Mouse (Mus musculus) spleen, adult 18-20 months (tissue): Measurements from ENCODE around the gene Mpp6.

ENCODE experiments used
- DNase-seq, 2 experiments: peaks; one replicate each; pipeline ENCODE4 v3.0.0; 2022; ENCODE audit warnings: mixed read lengths in 2 of 2

Gene Mpp6

DNA sequence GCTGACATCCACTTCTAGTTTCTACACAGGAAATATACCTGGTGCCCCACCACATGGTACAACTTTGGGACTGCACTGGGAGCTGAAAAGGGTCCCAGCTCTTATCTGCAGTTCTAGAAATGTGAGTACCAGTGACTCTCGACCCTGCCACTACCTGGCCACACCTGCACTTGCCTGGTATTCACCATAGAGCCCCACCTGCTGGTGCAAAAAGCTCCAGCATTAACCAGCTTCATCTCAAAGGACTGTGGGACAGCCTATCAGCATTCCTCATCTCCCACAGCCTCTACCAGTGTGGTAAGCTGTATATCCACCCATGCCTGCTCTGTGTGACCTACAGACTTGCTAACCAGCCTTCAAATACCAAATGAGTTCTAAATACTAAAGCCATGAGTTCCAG, 122.9 kb downstream of the Mpp6 start:
- DNase-seq = no peak

DNA sequence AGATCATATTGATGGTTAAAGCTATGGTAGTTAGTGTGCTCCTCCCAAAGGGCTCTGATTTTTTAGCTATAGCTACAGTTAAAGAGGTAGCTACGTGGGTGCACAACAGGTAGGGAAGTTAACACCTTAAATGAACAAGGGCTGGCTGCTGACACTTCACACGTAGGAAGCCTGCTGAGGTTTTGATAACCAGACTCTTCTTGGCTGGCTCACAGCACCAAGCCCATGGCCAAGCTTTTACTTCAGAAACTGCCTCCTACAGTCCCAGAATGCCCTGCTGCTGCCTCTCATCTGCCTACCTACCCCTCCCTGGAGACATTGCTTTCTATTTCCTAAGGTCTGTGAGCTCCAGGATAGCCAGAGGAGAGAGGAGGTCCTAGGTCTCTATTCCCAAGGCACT, 127.9 kb downstream of the Mpp6 start:
- DNase-seq = no peak

DNA sequence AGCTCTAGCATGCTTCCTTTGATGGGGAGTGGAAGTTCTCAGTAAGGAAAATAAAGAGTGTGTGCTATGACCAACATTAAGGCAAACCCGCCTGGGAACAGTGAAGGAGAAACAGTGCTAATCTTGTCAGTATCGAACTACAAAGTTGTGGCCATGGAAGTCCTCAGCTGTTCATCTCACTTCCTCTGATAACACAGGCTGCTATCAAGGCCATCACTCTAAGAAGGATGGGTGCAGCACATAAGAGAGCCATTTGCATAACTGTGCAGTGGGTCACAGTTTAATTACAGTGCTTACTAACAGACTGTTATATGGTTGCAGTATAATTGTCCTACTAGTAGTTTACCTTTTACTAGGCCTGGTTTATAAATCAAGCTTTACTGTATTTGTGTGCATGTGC, 129.9 kb downstream of the Mpp6 start:
- DNase-seq = no peak

DNA sequence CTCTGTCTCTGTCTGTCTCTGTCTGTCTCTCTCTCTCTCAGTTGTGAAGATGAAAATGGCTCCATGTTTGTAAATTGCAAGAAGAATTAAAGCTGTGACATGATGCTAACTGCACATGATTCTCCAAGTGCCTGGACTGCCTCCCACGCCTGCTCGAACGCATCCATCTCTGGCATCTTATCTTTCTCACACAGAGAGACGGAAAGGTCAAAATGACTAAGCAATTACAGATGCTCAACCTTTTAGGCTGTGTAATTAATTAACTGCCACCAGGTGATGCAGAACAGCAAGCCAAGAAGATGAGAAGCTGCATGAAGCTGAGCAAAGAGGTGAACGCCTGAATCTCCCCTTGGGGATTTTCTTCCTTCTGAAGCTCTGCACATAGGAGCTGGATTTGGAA, 130.4 kb downstream of the Mpp6 start:
- DNase-seq = no peak

DNA sequence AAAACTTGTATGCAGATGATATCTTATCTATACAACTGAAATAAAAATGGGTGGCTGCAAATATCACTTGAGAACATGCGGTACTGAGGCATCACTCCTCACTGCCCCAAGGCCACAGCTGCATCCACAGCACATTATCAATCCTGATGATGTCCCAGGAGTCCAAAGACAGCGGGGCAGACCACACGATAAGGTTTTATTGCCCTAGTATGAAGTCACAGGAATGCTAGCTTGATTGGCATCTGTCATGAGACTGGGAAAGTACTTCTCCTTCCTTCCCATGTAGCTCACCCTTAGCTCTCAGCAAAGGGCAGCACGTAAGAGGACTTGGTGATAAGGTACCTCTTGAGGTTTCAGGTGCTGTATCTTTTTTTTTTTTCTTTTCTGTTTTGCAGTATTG, 134.1 kb downstream of the Mpp6 start:
- DNase-seq = no peak

DNA sequence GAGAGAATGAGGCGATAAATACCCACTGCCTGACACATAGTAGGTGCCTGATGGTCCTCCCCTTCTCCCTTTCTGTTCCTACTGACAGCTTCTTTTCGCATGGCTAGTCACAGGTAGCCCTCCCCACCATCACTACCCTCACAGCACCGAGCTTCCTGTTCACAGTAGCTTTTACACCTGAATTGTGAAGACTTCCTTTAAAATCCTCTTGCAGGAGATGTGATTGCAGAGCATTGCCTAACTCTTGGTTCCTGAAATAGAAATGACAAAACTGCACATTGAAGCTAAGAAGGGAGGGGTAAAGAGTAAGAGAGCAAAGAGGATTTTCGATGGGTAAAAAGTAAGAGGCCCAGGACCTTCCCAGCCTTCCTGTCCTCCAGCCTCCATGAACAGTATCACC, 134.9 kb downstream of the Mpp6 start:
- DNase-seq = no peak

DNA sequence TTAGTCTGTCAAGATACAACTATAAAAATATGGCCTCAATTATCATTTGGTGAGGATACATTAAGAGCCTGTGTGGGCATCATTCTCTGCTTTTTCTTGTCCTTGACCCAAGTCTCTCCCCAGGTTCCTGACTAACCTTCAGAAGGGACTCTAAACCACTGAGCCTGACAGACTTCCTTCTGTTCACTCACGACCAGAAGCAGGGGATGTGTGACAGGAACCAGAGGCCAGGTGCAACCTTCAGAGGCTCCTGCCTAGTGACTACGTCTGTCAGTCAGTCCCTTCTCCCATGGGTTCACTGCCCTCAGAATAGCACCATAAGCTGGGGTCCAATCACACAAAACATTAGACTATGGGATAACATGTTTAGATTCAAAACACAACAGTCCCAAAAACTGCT, 137.3 kb downstream of the Mpp6 start:
- no peak for DNase-seq

DNA sequence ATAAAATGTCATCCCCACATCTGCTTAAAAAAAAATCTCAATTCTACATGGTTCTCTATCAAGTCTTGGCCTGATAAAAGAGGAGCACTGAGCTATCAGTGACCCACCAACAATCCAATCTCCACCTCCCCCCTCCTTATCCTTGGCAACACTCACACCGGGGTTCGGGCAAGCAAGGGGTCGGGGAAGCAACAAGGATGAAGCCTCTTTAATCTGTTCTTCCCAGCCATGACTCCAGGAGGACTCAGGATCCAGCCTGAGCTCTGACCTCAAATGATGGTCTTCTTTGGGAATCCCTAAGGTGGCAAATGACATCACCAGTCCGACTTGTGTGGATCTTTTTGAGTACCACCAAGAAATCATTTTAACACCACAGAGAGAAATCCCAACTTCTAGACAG, 137.8 kb downstream of the Mpp6 start:
- DNase-seq = no peak
